Mouse (Mus musculus) kidney, adult 2 months (tissue): ENCODE measurements around the gene Sec16a. TPM values are rescaled to one million over a fixed set of nuclear protein-coding genes. Genes with fewer than 3 reads are reported as not detected.

ENCODE experiments used
- DNase-seq: peaks from one replicate; pipeline ENCODE4 v3.0.0; 2021
- H3K27ac ChIP-seq: fragments of 200-500 bp; 2 replicates; pipeline ENCODE4 v1.5.1; 2012; ENCODE audit warnings: low read depth, low read length, control low read depth, inconsistent platforms; ENCODE audit not compliant: insufficient read depth
- H3K27me3 ChIP-seq: fragments of 200-500 bp; replicated peaks from 2 replicates; pipeline ENCODE4 v1.6.1; 2012; ENCODE audit warnings: mild to moderate bottlenecking, moderate library complexity, low read length, inconsistent platforms; ENCODE audit not compliant: control insufficient read depth, insufficient read depth
- H3K36me3 ChIP-seq: fragments of 200-500 bp; 2 replicates; pipeline ENCODE4 v1.6.1; 2012; ENCODE audit warnings: mild to moderate bottlenecking, moderate library complexity, low read length, inconsistent platforms; ENCODE audit not compliant: control insufficient read depth, insufficient read depth
- H3K4me1 ChIP-seq: fragments of 200-500 bp; 2 replicates; pipeline ENCODE4 v1.6.1; 2011; ENCODE audit warnings: low read length; ENCODE audit not compliant: control insufficient read depth, insufficient read depth
- H3K4me3 ChIP-seq: fragments of 200-500 bp; 2 replicates; pipeline ENCODE4 v1.5.1; 2011; ENCODE audit warnings: mild to moderate bottlenecking, low read depth, low read length, control low read depth; ENCODE audit not compliant: insufficient read depth
- CTCF ChIP-seq: fragments of 200-500 bp; conservative IDR thresholded peaks from 2 replicates; pipeline ENCODE4 v1.5.1; 2011; ENCODE audit warnings: low read depth, mild to moderate bottlenecking, control low read depth, low read length, moderate library complexity, mixed read lengths; ENCODE audit not compliant: insufficient read depth, insufficient read length
- POLR2A ChIP-seq: fragments of 200-500 bp; IDR thresholded peaks from one replicate; pipeline ENCODE4 v1.6.1; 2011; ENCODE audit warnings: low read depth, low read length, control low read depth
- WGBS: fragments of 180-500 bp; shearing (Covaris S2); methylation state at CpG from one replicate; pipeline ENCODE4 v1.1.7; 2018; 5-methylcytosine and 5-hydroxymethylcytosine counted together
- polyA plus RNA-seq: library from polyadenylated mRNA; depleted of rRNA; stranded (reverse); fragments of >200 nt; gene quantifications from 2 replicates; pipeline ENCODE4 v1.2.3, GENCODE M21; 2012

Gene Sec16a
- polyA plus RNA-seq, 1 experiment, result 71.1 TPM

GRCm38 (mm10) chr2:26481724-26482495, 36.9 kb upstream of the Sec16a start:
- 42% methylated on average over 10 of the region's 10 CpGs for WGBS
- H3K27ac ChIP-seq, result peak overlapping the region; percentile 93
- H3K4me3 ChIP-seq, result no peak overlapping the region
- no peaks in the 10 kb centered on the region for H3K27me3 ChIP-seq
- H3K4me1 ChIP-seq, result peaks cover 42% of the 10 kb centered on the region
- no peaks in the 10 kb centered on the region for H3K36me3 ChIP-seq
- peak; percentile 96 for DNase-seq
- no peak for TF ChIP-seq POLR2A
- no peak for TF ChIP-seq CTCF

- peaks cover 33% of the 10 kb centered on the region for H3K4me1 ChIP-seq
- no peak for DNase-seq
- TF ChIP-seq POLR2A (no peak), CTCF (no peak)
- WGBS, result 79% methylated on average over 12 of the region's 12 CpGs
- no peak overlapping the region for H3K4me3 ChIP-seq
- no peaks in the 10 kb centered on the region for H3K27me3 ChIP-seq
- H3K27ac ChIP-seq, result 0 out of 2 replicates have a peak overlapping the region, but pooled peaks have one; percentile 88
- H3K36me3 ChIP-seq, result no peaks in the 10 kb centered on the region
Measured at GRCm38 (mm10) chr2:26480911-26481310, 35.9 kb upstream of the Sec16a start.

DNA sequence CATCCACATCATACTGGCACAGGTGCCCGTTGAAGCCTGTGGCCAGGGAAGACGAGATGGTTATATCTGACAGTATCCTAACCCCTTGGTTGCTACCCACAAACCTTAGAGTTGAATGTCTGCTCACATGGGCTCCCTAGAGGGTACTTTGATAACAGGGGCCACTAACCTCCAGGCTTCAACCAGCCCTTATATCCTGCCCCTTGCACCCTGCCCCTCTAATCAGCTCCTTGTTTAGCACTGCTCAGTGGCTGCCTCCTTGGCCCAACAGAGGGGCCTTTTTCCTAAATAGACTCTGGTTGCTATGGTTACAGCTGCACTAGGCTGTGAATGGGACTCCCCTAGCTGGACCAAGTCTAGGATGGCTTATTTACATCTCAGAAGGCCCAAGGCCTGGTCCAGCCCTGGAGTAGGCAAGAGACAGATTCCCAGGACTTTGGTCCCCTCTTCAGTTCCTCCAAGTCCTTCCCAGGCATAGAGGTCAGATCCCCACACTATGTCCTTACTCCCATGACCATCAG, 33.7 kb upstream of the Sec16a start:
- peaks cover 26% of the 10 kb centered on the region for H3K4me1 ChIP-seq
- H3K27ac ChIP-seq, result no peak overlapping the region
- no peak for DNase-seq
- 96% methylated on average over 2 of the region's 2 CpGs for WGBS
- H3K27me3 ChIP-seq, result no peaks in the 10 kb centered on the region
- H3K36me3 ChIP-seq, result no peaks in the 10 kb centered on the region
- TF ChIP-seq POLR2A (no peak), CTCF (no peak)
- no peak overlapping the region for H3K4me3 ChIP-seq

DNA sequence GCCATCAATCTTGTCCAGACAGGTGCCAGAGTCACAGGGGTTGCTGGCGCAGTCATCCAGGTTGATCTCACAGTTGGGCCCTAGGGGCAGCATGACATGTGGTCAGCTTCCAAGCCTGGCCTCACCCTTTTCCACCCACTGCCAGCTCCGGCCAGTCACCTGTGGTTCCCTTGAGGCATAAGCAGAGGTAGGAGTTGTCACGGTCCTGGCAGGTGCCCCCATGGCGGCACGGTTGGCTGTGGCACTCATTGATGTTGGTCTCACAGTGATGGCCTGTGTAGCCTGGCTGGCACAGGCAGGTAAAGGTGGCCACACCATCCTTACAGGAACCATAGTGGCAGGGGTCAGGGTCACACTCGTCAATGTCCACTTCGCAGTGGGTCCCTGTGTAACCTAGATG, 32.9 kb upstream of the Sec16a start:
- no peak for DNase-seq
- no peaks in the 10 kb centered on the region for H3K36me3 ChIP-seq
- H3K4me3 ChIP-seq, result no peak overlapping the region
- no peak overlapping the region for H3K27ac ChIP-seq
- H3K4me1 ChIP-seq, result peaks cover 20% of the 10 kb centered on the region
- no peaks in the 10 kb centered on the region for H3K27me3 ChIP-seq
- TF ChIP-seq CTCF (no peak), POLR2A (no peak)
- 91% methylated on average over 7 of the region's 7 CpGs for WGBS

DNA sequence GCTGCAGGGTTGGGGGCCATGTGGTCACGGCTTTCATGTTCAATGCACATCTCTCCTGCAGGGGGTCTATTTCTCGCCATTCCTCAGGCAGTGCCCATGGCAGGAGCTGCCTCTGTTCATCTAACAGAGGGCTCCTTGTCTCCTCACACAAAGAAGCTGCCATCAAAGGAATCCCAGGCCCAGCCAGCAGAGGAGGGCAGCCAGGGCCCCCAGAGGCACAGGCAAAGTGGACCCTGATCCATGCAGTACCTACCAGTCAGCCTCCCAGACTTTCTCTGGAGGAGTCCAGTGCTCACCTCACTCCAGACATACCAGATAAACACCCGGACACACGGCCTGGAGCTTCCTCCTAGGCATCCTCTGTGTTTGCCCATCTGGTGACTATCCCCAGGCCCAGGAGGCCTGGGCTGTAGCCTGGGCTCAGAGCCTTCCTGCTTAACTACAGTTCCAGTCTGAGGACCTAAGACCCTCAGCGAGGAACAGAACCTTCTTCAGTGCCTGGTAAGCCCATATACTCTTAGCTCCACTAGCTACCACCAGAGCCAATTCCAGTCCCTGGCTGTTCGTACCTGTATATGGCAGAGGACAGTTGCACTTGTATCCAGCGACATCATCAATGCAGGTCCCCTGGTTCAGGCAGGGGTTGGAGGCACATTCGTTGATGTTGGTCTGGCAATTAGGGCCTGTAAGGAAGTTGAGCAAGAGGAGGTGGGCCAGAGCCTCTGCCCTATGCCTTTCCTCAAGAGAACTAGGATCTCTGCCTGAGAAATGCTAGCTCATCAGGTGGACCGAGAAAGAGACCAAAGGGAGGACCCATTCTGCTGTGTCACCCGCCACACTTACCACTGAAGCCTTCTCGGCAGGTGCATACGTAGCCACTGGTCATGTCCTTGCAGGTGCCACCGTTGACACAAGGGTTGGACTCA, 30.8 kb upstream of the Sec16a start:
- DNase-seq, result no peak
- Histone ChIP-seq H3K27ac (peak overlapping the region; percentile 79), H3K36me3 (no peaks in the 10 kb centered on the region)

DNA sequence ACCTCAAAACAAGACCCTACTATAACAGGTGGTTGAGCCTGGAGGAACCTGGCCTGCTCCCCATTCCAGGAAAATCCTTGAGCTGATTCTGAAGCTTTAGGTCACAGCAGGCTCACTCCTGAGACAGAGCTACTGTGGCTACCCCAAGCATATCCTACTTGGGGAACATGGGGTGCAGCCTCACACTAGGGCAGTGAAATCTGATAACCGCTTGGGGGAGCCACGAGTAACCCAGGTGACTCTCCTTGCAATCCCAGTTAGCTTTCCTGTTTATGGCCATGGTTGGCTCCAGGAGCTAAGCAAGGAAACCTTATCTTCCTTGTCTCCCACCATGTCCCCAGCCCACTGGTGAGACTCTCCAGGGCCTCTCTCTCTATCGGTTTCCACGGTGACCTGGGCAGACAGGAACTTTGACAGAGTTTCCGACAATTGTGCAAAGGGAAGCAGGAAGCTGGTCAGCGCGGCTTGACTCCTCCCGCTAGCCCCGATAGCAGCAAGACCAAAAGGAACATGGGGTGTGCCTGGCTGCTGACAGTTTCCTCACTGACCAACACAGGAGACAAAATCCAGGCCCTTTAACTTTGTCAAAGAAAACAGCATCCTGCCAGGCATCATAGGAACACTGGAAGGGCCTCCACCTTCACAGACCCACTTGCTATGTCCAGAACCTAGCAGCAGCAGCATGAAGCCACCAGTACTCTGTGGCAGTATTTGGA, 29.9 kb upstream of the Sec16a start:
- no peaks in the 10 kb centered on the region for H3K4me1 ChIP-seq
- H3K36me3 ChIP-seq, result no peaks in the 10 kb centered on the region
- H3K27me3 ChIP-seq, result no peaks in the 10 kb centered on the region
- TF ChIP-seq POLR2A (no peak), CTCF (peak; percentile 39; the same call in 1 of the 2 replicates)
- peak overlapping the region; percentile 79 for H3K27ac ChIP-seq
- WGBS, result 44% methylated on average over 9 of the region's 9 CpGs
- H3K4me3 ChIP-seq, result no peak overlapping the region
- peak; percentile 91 for DNase-seq

More for the DNA sequence above, 30.8 kb upstream of the Sec16a start:
- no peak overlapping the region for H3K4me3 ChIP-seq
- no peaks in the 10 kb centered on the region for H3K27me3 ChIP-seq
- TF ChIP-seq POLR2A, result no peak
- no peak for TF ChIP-seq CTCF
- 81% methylated on average over 13 of the region's 13 CpGs for WGBS
- no peaks in the 10 kb centered on the region; the same call in 1 of the 2 replicates for H3K4me1 ChIP-seq
